Mouse (Mus musculus) gastrocnemius, postnatal 10 days (tissue): ENCODE measurements around the gene Gm6526. TPM values are rescaled to one million over a fixed set of nuclear protein-coding genes. Genes with fewer than 3 reads are reported as not detected.
"Not testable (repeated sequence)": the region's sequence is repeated elsewhere in the genome, so short reads cannot be mapped to it uniquely, and the experiment has no call there.

Experiments
- DNase-seq: peaks from one replicate; pipeline ENCODE4 v3.0.0; 2021; ENCODE audit warnings: mixed read lengths
- long read RNA-seq, 2 experiments: library from polyadenylated mRNA; stranded (forward); transcript quantifications; one replicate each; pipeline ENCODE4 v2.0.0; 2021
- total RNA-seq, 2 experiments: library from RNA; stranded (reverse); gene quantifications; 2 replicates each; pipeline ENCODE4 v1.2.3; 2021

Gene Gm6526
- total RNA-seq: not detected
- long read RNA-seq, experiment 1: 0 reads
- long read RNA-seq, experiment 2: 0 reads

DNA sequence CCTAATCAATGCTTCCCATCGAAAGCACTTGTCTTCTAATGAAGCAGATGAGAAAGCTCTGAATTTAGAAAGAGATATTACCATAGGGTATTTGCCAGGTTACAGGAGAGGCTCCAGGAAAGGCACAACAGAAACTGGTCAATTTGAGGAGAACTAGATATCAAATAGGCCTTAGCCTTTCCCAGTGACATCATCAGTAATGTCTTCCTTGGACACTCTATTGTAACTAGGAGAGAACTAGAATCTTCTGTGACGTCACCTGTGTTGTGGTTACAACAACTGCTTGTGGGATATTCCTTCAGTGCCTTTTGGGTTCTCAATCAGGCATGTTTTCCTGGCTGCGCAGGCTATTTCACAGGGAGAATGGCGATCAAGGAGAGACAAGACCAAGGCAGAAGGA, at the start of gene Gm6526:
TSS of gene Gm6526 (plus strand) at position 301 of the 400 bp plus-strand sequence.
- not testable (repeated sequence) for DNase-seq

DNA sequence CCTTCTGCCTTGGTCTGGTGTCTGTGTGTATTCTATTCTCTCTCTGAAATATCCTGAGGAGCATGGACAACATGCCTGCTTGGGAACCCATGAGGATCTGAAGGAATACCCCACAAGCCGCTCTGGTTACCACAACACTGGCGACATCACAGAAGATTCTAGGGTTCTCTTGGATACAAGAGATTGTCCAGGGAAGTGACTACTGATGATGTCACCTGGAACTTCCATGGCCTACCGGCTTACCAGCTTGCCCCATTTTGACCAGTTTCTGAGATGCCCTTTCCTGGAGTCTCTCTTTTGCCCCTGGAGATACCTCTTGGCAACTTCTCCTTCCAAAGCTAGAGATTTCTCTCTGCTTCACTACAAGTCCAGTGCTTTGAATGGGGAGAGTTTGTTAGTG, 20.3 kb upstream of the Gm6526 start, which contains the start of gene Gm16506:
TSS of gene Gm16506 (minus strand) at position 101 of the 400 bp plus-strand sequence.
- not testable (repeated sequence) for DNase-seq

DNA sequence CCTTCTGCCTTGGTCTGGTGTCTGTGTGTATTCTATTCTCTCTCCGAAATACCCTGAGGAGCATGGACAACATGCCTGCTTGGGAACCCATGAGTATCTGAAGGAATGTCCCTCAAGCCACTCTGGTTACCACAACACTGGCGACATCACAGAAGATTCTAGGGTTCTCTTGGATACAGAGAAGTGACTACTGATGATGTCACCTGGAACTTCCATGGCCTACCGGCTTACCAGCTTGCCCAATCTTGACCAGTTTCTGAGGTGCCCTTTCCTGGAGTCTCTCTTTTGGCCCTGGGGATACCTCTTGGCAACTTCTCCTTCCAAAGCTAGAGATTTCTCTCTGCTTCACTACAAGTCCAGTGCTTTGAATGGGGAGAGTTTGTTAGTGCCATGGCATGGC, 37.0 kb downstream of the Gm6526 start, which contains the start of gene Gm8180:
TSS of gene Gm8180 (minus strand) at position 101 of the 400 bp plus-strand sequence.
- not testable (repeated sequence) for DNase-seq

DNA sequence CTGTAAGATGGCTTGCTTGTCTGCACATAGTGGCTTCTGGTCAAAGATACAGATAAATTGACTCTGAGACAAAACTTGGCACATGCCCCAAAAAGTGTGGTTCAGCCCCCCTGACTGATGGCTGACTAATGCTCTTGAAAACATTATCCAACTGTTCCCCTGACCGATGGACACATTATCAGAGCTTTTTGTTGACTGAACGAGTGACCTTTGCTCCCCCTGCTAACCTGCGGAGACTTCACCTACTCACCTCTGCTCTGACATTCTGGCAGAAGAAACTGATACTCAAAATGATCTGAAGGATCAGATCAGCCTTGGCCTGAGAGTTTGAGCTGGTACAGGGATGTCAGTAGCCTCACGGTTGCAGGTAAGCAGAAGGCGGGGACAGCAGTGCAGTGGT, 46.1 kb downstream of the Gm6526 start:
- DNase-seq: not testable (repeated sequence)

DNA sequence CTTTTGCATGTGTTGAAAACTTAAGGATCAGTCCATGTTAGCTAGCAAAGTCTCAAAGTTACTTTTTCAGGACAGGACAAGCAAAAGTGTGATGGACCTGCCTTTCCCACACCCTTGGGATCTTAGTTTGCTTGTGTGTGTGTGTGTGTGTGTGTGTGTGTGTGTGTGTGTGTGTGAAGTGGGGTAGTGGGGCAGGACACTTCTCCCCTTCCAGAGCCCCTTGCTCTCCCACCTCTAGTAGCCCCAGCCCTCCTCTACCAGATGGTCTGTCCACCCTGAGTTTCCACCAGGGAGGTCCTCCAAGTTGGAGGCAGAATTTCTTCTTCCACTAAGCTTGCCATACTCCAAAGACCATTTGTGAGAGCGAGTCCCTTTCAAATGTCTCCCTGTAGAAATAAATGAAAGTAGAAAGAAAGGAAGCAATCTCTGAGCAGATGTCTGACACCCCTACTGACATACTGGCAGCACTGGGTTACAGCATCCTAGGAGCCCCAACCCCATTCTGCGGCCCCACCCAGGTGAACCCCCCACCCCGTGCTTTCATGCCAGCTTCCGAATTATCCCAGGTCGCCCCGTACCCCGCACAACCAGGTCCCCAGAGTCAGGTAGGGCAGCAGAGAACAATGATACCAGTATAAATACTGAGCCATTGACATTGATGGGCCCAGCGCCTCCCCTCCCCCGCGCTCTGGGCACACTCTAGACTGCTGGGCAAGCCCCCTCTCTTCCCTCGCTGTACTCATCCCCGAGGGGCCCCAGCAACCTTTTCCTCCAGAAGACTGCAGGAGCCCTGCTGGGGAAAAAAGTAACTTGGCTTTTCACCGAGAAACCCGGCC, 48.6 kb downstream of the Gm6526 start:
- DNase-seq: peak; percentile 3

DNA sequence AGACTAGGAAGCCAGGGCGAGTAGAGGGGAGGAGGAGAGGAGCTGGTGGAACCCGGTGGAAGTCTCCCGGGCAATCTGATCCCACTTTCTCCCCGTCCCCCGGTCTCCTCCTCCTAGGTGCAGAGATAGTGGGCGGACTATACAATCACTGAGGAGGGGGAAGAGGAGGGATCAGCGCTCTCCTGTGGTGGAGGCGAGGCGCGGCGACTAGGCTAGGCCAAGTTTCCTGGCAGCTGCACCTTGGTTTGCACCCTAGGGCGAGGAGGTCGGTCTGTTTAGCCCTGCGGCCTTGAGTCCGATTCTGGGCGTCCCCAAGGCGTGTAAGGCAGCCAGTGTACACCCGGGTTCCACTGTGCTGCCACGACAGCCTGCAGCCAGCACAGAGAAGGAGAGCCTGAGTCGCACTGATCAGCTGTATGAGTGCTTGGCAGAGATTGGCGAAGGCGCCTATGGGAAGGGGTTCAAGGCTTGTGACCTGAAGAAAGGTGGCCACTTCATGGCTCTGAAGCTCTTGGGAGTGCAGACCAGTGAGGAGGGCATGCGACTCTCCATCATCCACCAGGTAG, 49.3 kb downstream of the Gm6526 start:
- DNase-seq: not testable (repeated sequence)

DNA sequence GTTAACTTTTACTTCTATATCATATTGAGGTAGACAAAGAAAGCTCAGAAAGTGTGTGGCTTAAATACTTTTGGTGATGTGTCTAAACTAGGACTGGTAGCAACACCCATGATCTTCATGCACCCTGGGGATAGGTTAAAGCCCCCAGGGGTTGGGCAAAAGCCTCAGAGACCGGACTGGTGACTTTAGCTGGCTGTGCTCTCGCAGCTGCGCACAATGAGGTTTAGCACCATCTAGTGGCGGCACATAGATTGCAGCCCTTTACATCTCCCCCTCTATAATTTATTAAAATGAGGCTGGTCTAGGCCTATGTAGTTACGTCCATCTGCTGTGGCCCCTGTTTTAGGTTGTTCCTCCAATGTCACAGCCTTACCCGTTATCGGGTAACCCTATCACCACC, 56.8 kb downstream of the Gm6526 start:
- not testable (repeated sequence) for DNase-seq

Other genes with a start within 250 kb of the Gm6526 start
- gene Gm5799, start 204.3 kb upstream of the Gm6526 start, total RNA-seq: not detected
- gene Gm17654, start 168.7 kb upstream of the Gm6526 start, total RNA-seq: not detected
- gene Gm10375, start 139.9 kb upstream of the Gm6526 start, total RNA-seq: not detected
- not detected for gene Gm8165, start 70.7 kb upstream of the Gm6526 start, total RNA-seq
- gene Gm7324, start 50.0 kb upstream of the Gm6526 start, total RNA-seq: 1 to 10 TPM in 1 of 2 experiments, under 1 TPM in 1; 0.29 to 1.2 TPM
- gene Gm16506, start 20.4 kb upstream of the Gm6526 start, total RNA-seq: not detected
- gene Gm8180, start 36.9 kb downstream of the Gm6526 start, total RNA-seq: not detected
- gene Ear1, start 127.7 kb downstream of the Gm6526 start, total RNA-seq: under 1 TPM in 1 of 2 experiments, not detected in 1; 0.45 TPM
- gene Ear10, start 175.7 kb downstream of the Gm6526 start, total RNA-seq: not detected
- under 1 TPM in 1 of 2 experiments, not detected in 1; 0.14 TPM for gene Gm8113, start 177.5 kb downstream of the Gm6526 start, total RNA-seq
- gene Ang5, start 209.2 kb downstream of the Gm6526 start, total RNA-seq: not detected